Mouse (Mus musculus) heart, embryonic 11.5 days (tissue): ENCODE data around the gene Proser3. TPM values are rescaled to one million over a fixed set of nuclear protein-coding genes. Genes with fewer than 3 reads are reported as not detected.
A peak's percentile ranks its signal among the peaks of the same experiment; 100 is the strongest.

Experiments
- ATAC-seq: fragments of 200-750 bp; cut with Nextera tagmentation; replicated peaks from 2 replicates; pipeline ENCODE4 v1.8.0; 2017; ENCODE audit warnings: moderate library complexity; ENCODE audit not compliant: insufficient number of reproducible peaks, low FRiP score, low TSS enrichment
- H3K27ac ChIP-seq: fragments of 300-500 bp; sonication (generic); 2 replicates; pipeline ENCODE4 v1.5.1; 2014; ENCODE audit warnings: mild to moderate bottlenecking, low read depth, low read length
- H3K27me3 ChIP-seq: fragments of 300-500 bp; sonication (generic); 2 replicates; pipeline ENCODE4 v1.6.1; 2014; ENCODE audit warnings: mild to moderate bottlenecking, low read length, mixed read lengths; ENCODE audit not compliant: control insufficient read depth, insufficient read depth
- H3K36me3 ChIP-seq: fragments of 300-500 bp; sonication (generic); 2 replicates; pipeline ENCODE4 v1.6.1; 2014; ENCODE audit warnings: mild to moderate bottlenecking, low read length, moderate library complexity, mixed read lengths; ENCODE audit not compliant: control insufficient read depth, insufficient read depth
- H3K4me1 ChIP-seq: fragments of 300-500 bp; sonication (generic); 2 replicates; pipeline ENCODE4 v1.6.1; 2014; ENCODE audit warnings: low read length; ENCODE audit not compliant: control insufficient read depth, insufficient read depth
- H3K4me2 ChIP-seq: fragments of 300-500 bp; sonication (generic); 2 replicates; pipeline ENCODE4 v1.6.1; 2014; ENCODE audit warnings: mild to moderate bottlenecking, moderate library complexity
- H3K4me3 ChIP-seq: fragments of 300-500 bp; sonication (generic); 2 replicates; pipeline ENCODE4 v1.5.1; 2014; ENCODE audit warnings: low read depth, low read length
- H3K9ac ChIP-seq: fragments of 300-500 bp; sonication (generic); 2 replicates; pipeline ENCODE4 v1.6.1; 2014; ENCODE audit warnings: mild to moderate bottlenecking, low read depth, low read length, moderate library complexity
- H3K9me3 ChIP-seq: fragments of 300-500 bp; sonication (generic); replicated peaks from 2 replicates; pipeline ENCODE4 v1.6.1; 2016; ENCODE audit warnings: low read length; ENCODE audit not compliant: control insufficient read depth
- WGBS: fragments of 180-500 bp; shearing (Covaris S2); extraction: QIAGEN DNeasy Blood & Tissue Kit; methylation state at CpG from one replicate; pipeline ENCODE4 v1.1.7; 2014; ENCODE audit not compliant: insufficient replicate concordance; 5-methylcytosine and 5-hydroxymethylcytosine counted together
- polyA plus RNA-seq: library from polyadenylated mRNA; unstranded; fragments of >200 nt; fragmentation: Nextera tagmentation; extraction: Ambion mirVana; gene quantifications from 2 replicates; pipeline ENCODE4 v1.2.1, GENCODE M21; 2014

The Proser3 gene
- polyA plus RNA-seq, 1 experiment from 2014 or later: 12.7 TPM

- H3K27me3 ChIP-seq: no peaks in the 10 kb centered on the region
- no peak overlapping the region for H3K27ac ChIP-seq
- H3K9ac ChIP-seq: peak overlapping the region; percentile 92
- 31% methylated on average over 6 of the region's 6 CpGs for WGBS
- H3K4me3 ChIP-seq: peak overlapping the region; percentile 79
- H3K9me3 ChIP-seq: no peaks in the 10 kb centered on the region
- 0 out of 2 replicates have a peak, but pooled peaks have one; percentile 3 for ATAC-seq
- peaks cover 1% of the 10 kb centered on the region; the same call in 1 of the 2 replicates for H3K36me3 ChIP-seq
- H3K4me2 ChIP-seq: peak overlapping the region; percentile 84
- H3K4me1 ChIP-seq: peaks cover 7% of the 10 kb centered on the region; the same call in 1 of the 2 replicates
Observed at GRCm38 (mm10) chr7:30563906-30564280, 11.8 kb upstream of the Proser3 start.

- under 1% methylated on average over 45 of the region's 45 CpGs for WGBS
- H3K36me3 ChIP-seq: no peaks in the 10 kb centered on the region; the same call in 1 of the 2 replicates
Observed at GRCm38 (mm10) chr7:30563117-30563905, 11.2 kb upstream of the Proser3 start, which contains the start of the genes U2af1l4, Gm49396 and Psenen. TSS of gene U2af1l4 (plus strand) at chr7:30563301. TSS of gene Gm49396 (plus strand) at chr7:30563344. TSS of gene Psenen (minus strand) at chr7:30563627.

GRCm38 (mm10) chr7:30562526-30563116 is 10.5 kb upstream of the Proser3 start:
- WGBS: 2% methylated on average over 27 of the region's 27 CpGs
- no peak for ATAC-seq
- Histone ChIP-seq H3K36me3 (no peaks in the 10 kb centered on the region; the same call in 1 of the 2 replicates), H3K9ac (peak overlapping the region; percentile 75), H3K27me3 (no peaks in the 10 kb centered on the region), H3K9me3 (no peaks in the 10 kb centered on the region), H3K4me2 (peak overlapping the region; percentile 84), H3K4me1 (peaks cover 17% of the 10 kb centered on the region), H3K27ac (peak overlapping the region; percentile 98), H3K4me3 (peak overlapping the region; percentile 79)

More at GRCm38 (mm10) chr7:30563117-30563905, 11.2 kb upstream of the Proser3 start, which contains the start of the genes U2af1l4, Gm49396 and Psenen:
- no peaks in the 10 kb centered on the region for H3K9me3 ChIP-seq
- H3K4me3 ChIP-seq: peak within 1 kb of the TSS; percentile 79
- ATAC-seq: peak; percentile 79
- no peaks in the 10 kb centered on the region for H3K27me3 ChIP-seq
- peaks cover 13% of the 10 kb centered on the region for H3K4me1 ChIP-seq
- peak within 1 kb of the TSS; percentile 92 for H3K9ac ChIP-seq
- H3K27ac ChIP-seq: peak within 1 kb of the TSS; percentile 98
- peak within 1 kb of the TSS; percentile 84 for H3K4me2 ChIP-seq

GRCm38 (mm10) chr7:30560296-30560695 is 8.2 kb upstream of the Proser3 start:
- Histone ChIP-seq H3K4me1 (peaks cover 17% of the 10 kb centered on the region), H3K4me3 (0 out of 2 replicates have a peak overlapping the region, but pooled peaks have one; percentile 64), H3K36me3 (peaks cover 12% of the 10 kb centered on the region), H3K9me3 (no peaks in the 10 kb centered on the region), H3K27me3 (no peaks in the 10 kb centered on the region), H3K4me2 (peak overlapping the region; percentile 97), H3K9ac (no peak overlapping the region; the same call in 1 of the 2 replicates), H3K27ac (no peak overlapping the region)
- no peak for ATAC-seq
- 63% methylated on average over 2 of the region's 2 CpGs for WGBS

- Histone ChIP-seq H3K36me3 (peaks cover 19% of the 10 kb centered on the region), H3K27ac (peak within 1 kb of the TSS; percentile 1; the same call in 1 of the 2 replicates), H3K4me2 (peak within 1 kb of the TSS; percentile 97), H3K4me1 (peaks cover 17% of the 10 kb centered on the region), H3K27me3 (no peaks in the 10 kb centered on the region), H3K9ac (peak within 1 kb of the TSS; percentile 78), H3K4me3 (peak within 1 kb of the TSS; percentile 64), H3K9me3 (no peaks in the 10 kb centered on the region)
- peak; percentile 84 for ATAC-seq
- 0% methylated on average over 20 of the region's 20 CpGs for WGBS
Observed at GRCm38 (mm10) chr7:30559443-30559954, 7.4 kb upstream of the Proser3 start, which contains the start of gene Lin37. TSS of gene Lin37 (minus strand) at chr7:30559838.

GRCm38 (mm10) chr7:30558656-30559442 is 6.8 kb upstream of the Proser3 start:
- H3K4me1 ChIP-seq: peaks cover 13% of the 10 kb centered on the region
- peaks cover 19% of the 10 kb centered on the region for H3K36me3 ChIP-seq
- peak overlapping the region; percentile 97 for H3K4me2 ChIP-seq
- no peaks in the 10 kb centered on the region for H3K27me3 ChIP-seq
- H3K9me3 ChIP-seq: no peaks in the 10 kb centered on the region
- 15% methylated on average over 12 of the region's 12 CpGs for WGBS
- H3K27ac ChIP-seq: peak overlapping the region; percentile 1; the same call in 1 of the 2 replicates
- no peak for ATAC-seq
- peak overlapping the region; percentile 64 for H3K4me3 ChIP-seq
- peak overlapping the region; percentile 78 for H3K9ac ChIP-seq

GRCm38 (mm10) chr7:30557901-30558514 is 5.9 kb upstream of the Proser3 start:
- Histone ChIP-seq H3K4me1 (peaks cover 19% of the 10 kb centered on the region), H3K36me3 (peaks cover 19% of the 10 kb centered on the region), H3K27ac (no peak overlapping the region), H3K4me3 (peak overlapping the region; percentile 64; the same call in 1 of the 2 replicates), H3K9ac (0 out of 2 replicates have a peak overlapping the region, but pooled peaks have one; percentile 78), H3K9me3 (no peaks in the 10 kb centered on the region), H3K4me2 (peak overlapping the region; percentile 97), H3K27me3 (no peaks in the 10 kb centered on the region)
- ATAC-seq: no peak
- 86% methylated on average over 13 of the region's 13 CpGs for WGBS
